Comparison of ENCODE assay signal across 21 mouse cellular contexts in genomic region chr9:14663591-14663990, GRCm38 (mm10). TPM values are rescaled to one million over a fixed set of nuclear protein-coding genes. Genes with fewer than 3 reads are reported as not detected.
A peak's percentile ranks its signal among the peaks of the same experiment; 100 is the strongest.
DNase-seq lines count a peak whose midpoint lies in the region; ATAC-seq and TF ChIP-seq lines count a peak whose summit lies in the region.
"Had no signal": no experiment of that assay in that cellular context is flagged by ENCODE, and none has a peak within 500 bp of the region (broad histone marks: within the 10 kb centered on the region; RNA-seq: fewer than 3 reads in every experiment).

No protein-coding gene starts in this region.

- no peak overlapping the region for H3K4me2 ChIP-seq in embryonic facial prominence, embryonic 13.5 days
- no peak overlapping the region for H3K4me2 ChIP-seq in stomach, postnatal 0 days (replicated peaks; ENCODE audit: low read depth)
- H3K4me2 ChIP-seq: forebrain, embryonic 12.5 days; hindbrain, embryonic 12.5 days; liver, embryonic 15.5 days; midbrain, embryonic 12.5 days; neural tube, embryonic 12.5 days had no signal

- peak overlapping the region; percentile 86 for H3K27ac ChIP-seq in embryonic facial prominence, embryonic 13.5 days
- H3K27ac ChIP-seq in stomach, postnatal 0 days (replicated peaks), result peak overlapping the region; percentile 63; the same call in 1 of the 2 replicates
- no peak overlapping the region for H3K27ac ChIP-seq in midbrain, embryonic 10.5 days (replicated peaks)
- H3K27ac ChIP-seq: forebrain, embryonic 12.5 days; hindbrain, embryonic 12.5 days; liver, embryonic 15.5 days; midbrain, embryonic 12.5 days; neural tube, embryonic 12.5 days had no signal

- no peaks in the 10 kb centered on the region for H3K9me3 ChIP-seq in embryonic facial prominence, embryonic 13.5 days
- H3K9me3 ChIP-seq in stomach, postnatal 0 days (ENCODE audit: control insufficient read depth, low read length), result no peaks in the 10 kb centered on the region
- no peaks in the 10 kb centered on the region for H3K9me3 ChIP-seq in midbrain, embryonic 10.5 days (replicated peaks)
- H3K9me3 ChIP-seq: forebrain, embryonic 12.5 days; G1E; hindbrain, embryonic 12.5 days; liver, embryonic 15.5 days; midbrain, embryonic 12.5 days; neural tube, embryonic 12.5 days had no signal

- no peak for ATAC-seq in embryonic facial prominence, embryonic 13.5 days (ENCODE audit: insufficient number of reproducible peaks, insufficient read depth, low FRiP score, low TSS enrichment, low read depth)
- no peak for ATAC-seq in stomach, postnatal 0 days (ENCODE audit: low FRiP score, low TSS enrichment)
- ATAC-seq: CD4-positive, CD25-positive, alpha-beta regulatory T cell, adult 4 months; inflammation-experienced regulatory T-cells, adult 6 months had no signal

- H3K27me3 ChIP-seq in embryonic facial prominence, embryonic 13.5 days, result no peaks in the 10 kb centered on the region
- H3K27me3 ChIP-seq in stomach, postnatal 0 days (ENCODE audit: control insufficient read depth, insufficient read depth, low read length), result no peaks in the 10 kb centered on the region
- H3K27me3 ChIP-seq in midbrain, embryonic 10.5 days (ENCODE audit: low read depth, poor library complexity, severe bottlenecking), result no peaks in the 10 kb centered on the region
- H3K27me3 ChIP-seq: forebrain, embryonic 12.5 days; hindbrain, embryonic 12.5 days; liver, embryonic 15.5 days; midbrain, embryonic 12.5 days; neural tube, embryonic 12.5 days had no signal

- no peak overlapping the region for H3K9ac ChIP-seq in embryonic facial prominence, embryonic 13.5 days
- no peak overlapping the region for H3K9ac ChIP-seq in stomach, postnatal 0 days (ENCODE audit: low read length)
- H3K9ac ChIP-seq: forebrain, embryonic 12.5 days; hindbrain, embryonic 12.5 days; liver, embryonic 15.5 days; midbrain, embryonic 12.5 days; neural tube, embryonic 12.5 days had no signal

- no peaks in the 10 kb centered on the region for H3K4me1 ChIP-seq in embryonic facial prominence, embryonic 13.5 days
- H3K4me1 ChIP-seq in stomach, postnatal 0 days (replicated peaks; ENCODE audit: control insufficient read depth, insufficient read depth), result no peaks in the 10 kb centered on the region
- no peaks in the 10 kb centered on the region for H3K4me1 ChIP-seq in midbrain, embryonic 10.5 days
- H3K4me1 ChIP-seq: forebrain, embryonic 12.5 days; hindbrain, embryonic 12.5 days; liver, embryonic 15.5 days; midbrain, embryonic 12.5 days; neural tube, embryonic 12.5 days had no signal

- H3K4me3 ChIP-seq in embryonic facial prominence, embryonic 13.5 days, result no peak overlapping the region
- no peak overlapping the region for H3K4me3 ChIP-seq in stomach, postnatal 0 days (ENCODE audit: low read depth, low read length)
- H3K4me3 ChIP-seq in midbrain, embryonic 10.5 days, result no peak overlapping the region
- H3K4me3 ChIP-seq: forebrain, embryonic 12.5 days; hindbrain, embryonic 12.5 days; liver, embryonic 15.5 days; midbrain, embryonic 12.5 days; neural tube, embryonic 12.5 days had no signal

- intact Hi-C loops in heart, postnatal 10 days (cut with DNase I), result no loop called here
- intact Hi-C loops in left cerebral cortex, postnatal 36 days (cut with DNase I), result no loop called here

- no peaks in the 10 kb centered on the region for H3K36me3 ChIP-seq in embryonic facial prominence, embryonic 13.5 days
- no peaks in the 10 kb centered on the region for H3K36me3 ChIP-seq in stomach, postnatal 0 days (ENCODE audit: control insufficient read depth, insufficient read depth, low read length)
- H3K36me3 ChIP-seq in midbrain, embryonic 10.5 days, result no peaks in the 10 kb centered on the region
- H3K36me3 ChIP-seq: forebrain, embryonic 12.5 days; G1E; hindbrain, embryonic 12.5 days; liver, embryonic 15.5 days; midbrain, embryonic 12.5 days; neural tube, embryonic 12.5 days had no signal

- WGBS in embryonic facial prominence, embryonic 13.5 days, result 86% methylated on average over 2 of the region's 2 CpGs
- WGBS in stomach, postnatal 0 days, result 86% methylated on average over 2 of the region's 2 CpGs
- 94% methylated on average over 2 of the region's 2 CpGs for WGBS in midbrain, embryonic 10.5 days

- TF ChIP-seq EP300 in stomach, postnatal 0 days (optimal IDR thresholded peaks at IDR 0.05), result no peak

- DNase-seq in cerebellum, adult 9-10 months, result peak; percentile 19
- no peak for DNase-seq in cerebellum, postnatal 14 days
- DNase-seq in heart, adult 9 months (ENCODE audit: low spot score in 2 of 2), result peak; percentile 23 to 34
- no peak for DNase-seq in heart, postnatal 10 days
- no peak for DNase-seq in stomach, postnatal 0 days (ENCODE audit: low spot score)
- no peak for DNase-seq in left cerebral cortex, postnatal 36 days (ENCODE audit: low spot score in 2 of 2)
- DNase-seq in midbrain, embryonic 10.5 days (ENCODE audit: low spot score), result no peak
- DNase-seq: adrenal gland, postnatal 25 days; kidney, adult 2 months; kidney, postnatal 10 days; thymus, postnatal 25 days had no signal

- no peak for TF ChIP-seq CTCF in stomach, postnatal 0 days (IDR thresholded peaks at IDR 0.05; ENCODE audit: low read depth)

RNA-seq across cellular contexts. Expression of gene Amotl1, which starts 18.7 kb away (rescaled TPM):
- total RNA-seq in heart, postnatal 10 days (2021), result 10 to 100 TPM; 62.2 to 65.4 TPM
- 35.4 and 35.5 TPM in 2 replicates for polyA plus RNA-seq in embryonic facial prominence, embryonic 13.5 days (2015; fragmentation: Nextera tagmentation; extraction: Ambion mirVana)
- 7.3 and 7.7 TPM in 2 replicates for polyA plus RNA-seq in stomach, postnatal 0 days (2015; fragmentation: Nextera tagmentation; extraction: Ambion mirVana)
- total RNA-seq in left cerebral cortex, postnatal 36 days (2021), result 10 to 100 TPM; 14.6 to 16.9 TPM
- 14.7 and 14.9 TPM in 2 replicates for polyA plus RNA-seq in midbrain, embryonic 10.5 days (2016; fragmentation: Nextera tagmentation; extraction: Ambion mirVana)
- total RNA-seq: granulocyte monocyte progenitor cell, adult 5-6 weeks had no signal

Comparison
In these comparisons a context has a peak if more than half of its experiments do, and no peak if none do; other contexts are left out.
1. DNase-seq: peak in cerebellum, adult 9-10 months (single experiment) and heart, adult 9 months (2 of 2); none in cerebellum, postnatal 14 days (0 of 2), heart, postnatal 10 days (0 of 2), stomach, postnatal 0 days (single experiment), left cerebral cortex, postnatal 36 days (0 of 2) and midbrain, embryonic 10.5 days (single experiment).